Mouse (Mus musculus) brown adipose tissue, adult 24 weeks (tissue): Measurements from ENCODE around the gene Foxs1. TPM values are rescaled to one million over a fixed set of nuclear protein-coding genes. Genes with fewer than 3 reads are reported as not detected.
A peak's percentile ranks its signal among the peaks of the same experiment; 100 is the strongest.

Experiments used
- H3K27ac ChIP-seq: fragments of 200-500 bp; replicated peaks from 2 replicates; pipeline ENCODE4 v1.5.1; 2012; ENCODE audit warnings: low read depth, mild to moderate bottlenecking, low read length
- H3K4me1 ChIP-seq: fragments of 200-500 bp; 2 replicates; pipeline ENCODE4 v1.6.1; 2012; ENCODE audit warnings: low read length, mixed read lengths; ENCODE audit not compliant: control insufficient read depth, insufficient read depth, insufficient read length
- H3K4me3 ChIP-seq: fragments of 200-500 bp; 2 replicates; pipeline ENCODE4 v1.5.1; 2012; ENCODE audit warnings: low read depth, mild to moderate bottlenecking, low read length, moderate library complexity; ENCODE audit not compliant: insufficient read depth
- polyA plus RNA-seq: library from polyadenylated mRNA; stranded (reverse); fragments of >200 nt; gene quantifications from 2 replicates; pipeline ENCODE4 v1.2.4, GENCODE M21; 2012; ENCODE audit not compliant: missing spikeins, insufficient read depth, insufficient read length

The Foxs1 gene
- polyA plus RNA-seq, 1 experiment: 1.1 TPM

DNA sequence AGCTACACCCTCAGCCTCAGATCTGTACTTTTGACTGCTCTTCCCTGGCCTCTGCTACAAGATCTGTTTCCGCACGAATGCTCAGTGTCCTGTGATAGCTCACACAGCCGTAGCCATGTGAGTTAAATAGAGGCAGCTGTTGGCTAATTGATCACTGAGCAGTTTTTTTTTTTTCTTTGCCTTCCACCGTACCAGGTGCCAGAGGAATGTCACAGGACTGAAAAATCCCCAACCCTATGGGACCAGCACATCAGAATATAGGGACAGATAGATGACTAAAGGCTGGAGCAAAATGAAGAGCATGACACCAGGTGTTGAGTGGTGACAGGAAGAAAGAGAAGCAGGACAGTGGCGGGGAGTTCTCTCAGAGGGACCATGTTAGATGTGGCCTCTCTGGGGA, 16.9 kb downstream of the Foxs1 start:
- no peak overlapping the region for H3K4me3 ChIP-seq

DNA sequence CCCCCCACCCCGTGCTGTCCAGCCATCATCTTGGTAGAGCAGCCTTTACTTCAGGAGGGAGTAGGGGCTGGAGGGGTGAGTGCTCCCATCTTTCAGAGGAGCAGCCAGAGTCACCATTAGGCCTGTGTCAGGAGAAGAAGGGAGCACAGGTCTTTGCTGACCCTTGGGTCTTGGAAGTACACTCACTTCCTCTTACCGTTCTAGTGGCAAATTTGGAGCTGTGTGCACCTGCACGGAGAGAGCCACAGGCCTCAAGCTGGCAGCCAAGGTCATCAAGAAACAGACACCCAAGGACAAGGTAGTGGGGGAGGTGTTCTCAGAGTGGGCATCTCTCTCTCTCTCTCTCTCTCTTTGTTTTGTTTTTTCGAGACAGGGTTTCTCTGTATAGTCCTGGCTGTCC, 17.6 kb downstream of the Foxs1 start:
- Histone ChIP-seq H3K27ac (no peak overlapping the region), H3K4me1 (no peaks in the 10 kb centered on the region), H3K4me3 (no peak overlapping the region)

More for the DNA sequence above, 16.9 kb downstream of the Foxs1 start:
- no peaks in the 10 kb centered on the region for H3K4me1 ChIP-seq
- H3K27ac ChIP-seq: no peak overlapping the region

DNA sequence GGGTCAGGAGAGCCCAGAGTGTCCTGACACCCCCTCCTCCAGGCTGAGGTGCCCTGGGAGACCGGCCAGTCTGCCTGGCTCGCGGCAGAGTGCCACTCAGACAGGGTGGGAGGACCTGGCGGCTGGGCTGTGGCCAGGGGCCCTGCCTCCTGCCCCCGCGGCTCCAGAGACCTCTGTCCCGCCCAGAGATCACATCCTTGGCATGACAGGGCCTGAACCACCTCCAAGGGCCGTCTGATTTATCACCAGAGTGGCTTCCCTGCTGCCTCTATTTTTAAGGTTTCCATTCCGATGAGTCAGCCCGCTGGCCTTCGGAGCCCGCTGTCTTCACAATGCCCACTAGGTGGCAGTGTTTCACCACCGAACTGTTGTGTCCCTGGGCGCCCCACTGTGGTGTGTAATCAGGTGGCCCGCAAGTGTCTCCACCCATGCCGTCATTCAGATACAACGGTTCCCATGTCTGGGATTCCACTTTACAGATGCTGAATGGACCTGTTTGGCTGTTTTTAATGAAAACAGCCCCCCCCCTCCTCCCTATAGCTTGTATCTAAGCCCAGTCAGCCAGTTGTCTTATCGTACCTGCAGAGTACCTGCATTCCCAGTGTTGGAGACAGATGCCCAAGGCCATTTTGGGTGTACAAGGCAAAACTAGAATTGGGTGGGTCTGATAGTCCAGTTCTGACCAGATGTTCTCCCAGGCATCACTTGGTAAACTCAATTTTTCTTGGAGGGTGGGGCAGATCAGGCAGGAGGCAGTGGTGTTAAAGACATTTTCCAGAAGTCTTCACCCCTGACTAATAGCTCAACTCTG, 18.5 kb downstream of the Foxs1 start:
- Histone ChIP-seq H3K4me3 (no peak overlapping the region), H3K27ac (no peak overlapping the region), H3K4me1 (no peaks in the 10 kb centered on the region)

DNA sequence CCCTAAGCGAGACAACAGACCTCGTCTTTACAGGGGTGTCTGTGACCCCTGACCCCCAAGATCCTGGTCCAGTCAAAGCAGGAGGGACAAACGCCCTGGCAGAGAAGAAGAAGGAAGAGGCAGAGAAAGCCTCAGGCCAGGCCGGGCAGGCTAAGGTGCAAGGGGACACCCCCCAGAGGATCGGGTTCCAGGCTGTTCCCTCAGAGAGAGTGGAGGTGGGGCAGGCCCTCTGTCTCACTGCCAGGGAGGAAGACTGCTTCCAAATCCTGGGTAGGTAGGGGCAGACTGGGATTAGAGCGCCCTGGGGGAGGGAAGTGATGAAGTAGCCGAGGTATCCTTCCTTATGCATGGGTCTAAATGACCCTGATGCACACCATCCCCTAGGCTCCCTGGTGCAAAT, 19.5 kb downstream of the Foxs1 start:
- H3K27ac ChIP-seq: no peak overlapping the region
- H3K4me1 ChIP-seq: no peaks in the 10 kb centered on the region
- no peak overlapping the region for H3K4me3 ChIP-seq

DNA sequence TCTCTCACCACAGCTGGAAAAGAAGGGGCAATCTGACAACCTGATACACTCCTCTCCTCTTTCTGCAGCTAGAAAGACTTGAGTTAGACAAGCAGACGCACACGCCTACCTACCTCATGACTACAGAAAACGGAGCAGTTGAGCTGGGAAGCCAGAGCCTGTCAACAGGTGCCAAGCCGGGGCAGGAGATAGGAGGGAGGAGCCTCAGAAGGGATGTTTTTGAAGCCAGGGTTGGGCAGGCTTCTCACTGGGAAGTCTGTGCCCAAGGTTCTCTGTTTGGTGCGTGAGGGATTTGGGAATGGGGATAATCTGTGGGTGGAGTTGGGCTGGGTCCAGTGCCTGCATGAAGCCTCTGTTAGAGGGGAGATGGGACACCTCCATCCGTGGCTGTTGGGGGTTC, 21.6 kb downstream of the Foxs1 start:
- H3K27ac ChIP-seq: no peak overlapping the region
- no peak overlapping the region for H3K4me3 ChIP-seq
- H3K4me1 ChIP-seq: no peaks in the 10 kb centered on the region

DNA sequence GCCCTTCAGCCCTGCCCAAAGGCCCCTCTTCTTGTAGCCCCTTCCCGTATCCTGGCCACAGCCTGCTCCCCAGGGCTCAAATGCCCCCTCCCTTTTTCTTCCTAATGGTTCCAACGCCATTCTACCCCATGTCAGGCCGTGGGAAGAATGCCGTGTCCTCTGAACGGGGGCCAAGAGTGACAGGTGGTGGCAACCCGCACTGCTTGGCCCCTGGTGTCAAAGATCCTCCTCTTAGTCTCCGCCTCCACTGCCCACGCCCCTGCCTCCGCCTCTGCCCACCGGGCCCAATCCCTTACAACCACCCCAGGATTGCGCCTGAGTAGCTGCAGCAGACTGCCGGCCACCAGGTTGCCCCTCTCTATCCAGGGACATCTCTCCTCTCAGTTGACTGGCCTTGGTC, 22.0 kb downstream of the Foxs1 start, which contains the start of gene Mylk2:
Gene Mylk2 (plus strand): TSS at position 322 of the 400 bp plus-strand sequence.
- Histone ChIP-seq H3K4me3 (no peak within 1 kb of the TSS), H3K27ac (no peak within 1 kb of the TSS), H3K4me1 (no peaks in the 10 kb centered on the region)

DNA sequence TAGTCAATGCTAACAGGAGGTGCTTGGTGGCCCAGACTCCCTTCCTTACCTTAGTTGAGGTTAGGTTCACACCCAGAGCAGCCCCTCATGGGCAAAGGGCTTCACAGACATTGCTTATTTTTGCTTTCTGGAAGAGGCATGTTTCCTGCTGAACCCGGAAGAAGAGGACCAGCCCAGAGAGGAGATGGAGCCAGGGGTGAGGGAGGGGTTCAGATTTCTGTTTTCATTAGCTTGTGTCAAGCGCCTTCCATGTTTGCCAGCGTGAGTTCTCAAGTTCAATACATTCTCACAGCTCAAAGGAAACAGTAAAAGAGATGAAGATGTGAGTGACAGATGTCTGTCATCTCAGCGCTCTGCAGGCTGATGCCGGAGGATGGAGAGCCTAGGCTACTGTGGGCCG, 23.2 kb downstream of the Foxs1 start:
- Histone ChIP-seq H3K4me3 (no peak overlapping the region), H3K4me1 (no peaks in the 10 kb centered on the region), H3K27ac (no peak overlapping the region)

DNA sequence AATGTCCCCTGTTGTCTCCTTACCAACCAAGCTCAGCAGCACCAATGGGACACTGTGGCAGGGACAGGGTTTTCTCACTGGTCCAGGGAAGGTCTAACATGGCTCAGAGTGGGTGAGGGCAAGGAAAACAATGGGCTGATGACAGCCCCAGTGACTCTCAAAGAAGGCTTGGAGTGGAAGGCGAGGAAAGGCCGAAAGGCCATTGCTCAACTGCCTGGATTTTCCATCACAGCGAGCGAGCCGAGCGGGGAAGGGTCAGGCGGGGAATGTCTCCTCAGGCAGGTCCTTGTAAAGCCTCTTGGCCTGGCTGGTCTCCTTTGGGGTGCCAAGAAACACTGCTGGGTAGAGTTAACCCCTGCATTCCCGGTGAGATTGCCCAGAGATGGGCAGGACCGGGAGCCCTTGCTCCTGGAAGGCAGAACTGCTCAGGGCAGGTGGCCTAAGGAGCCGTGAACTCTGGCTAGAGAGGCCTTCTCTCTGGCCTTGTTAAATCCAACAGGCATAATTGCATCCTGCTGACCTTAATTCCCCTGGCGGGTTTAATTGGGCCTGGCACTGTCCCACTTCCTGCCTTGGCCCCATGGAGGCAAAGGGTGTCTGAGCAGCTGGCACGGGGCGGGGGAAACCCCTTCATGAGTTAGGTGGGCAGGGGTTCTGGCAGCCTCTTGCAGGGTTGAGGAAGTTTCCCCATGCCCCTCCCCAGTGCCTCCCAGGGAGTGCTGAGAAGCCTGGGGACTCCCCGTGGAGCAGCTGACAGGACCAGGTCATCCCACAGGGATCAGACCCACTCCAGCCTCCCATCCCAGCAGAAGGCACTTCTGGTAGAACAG, 25.7 kb downstream of the Foxs1 start:
- no peaks in the 10 kb centered on the region for H3K4me1 ChIP-seq
- no peak overlapping the region for H3K4me3 ChIP-seq
- H3K27ac ChIP-seq: no peak overlapping the region

DNA sequence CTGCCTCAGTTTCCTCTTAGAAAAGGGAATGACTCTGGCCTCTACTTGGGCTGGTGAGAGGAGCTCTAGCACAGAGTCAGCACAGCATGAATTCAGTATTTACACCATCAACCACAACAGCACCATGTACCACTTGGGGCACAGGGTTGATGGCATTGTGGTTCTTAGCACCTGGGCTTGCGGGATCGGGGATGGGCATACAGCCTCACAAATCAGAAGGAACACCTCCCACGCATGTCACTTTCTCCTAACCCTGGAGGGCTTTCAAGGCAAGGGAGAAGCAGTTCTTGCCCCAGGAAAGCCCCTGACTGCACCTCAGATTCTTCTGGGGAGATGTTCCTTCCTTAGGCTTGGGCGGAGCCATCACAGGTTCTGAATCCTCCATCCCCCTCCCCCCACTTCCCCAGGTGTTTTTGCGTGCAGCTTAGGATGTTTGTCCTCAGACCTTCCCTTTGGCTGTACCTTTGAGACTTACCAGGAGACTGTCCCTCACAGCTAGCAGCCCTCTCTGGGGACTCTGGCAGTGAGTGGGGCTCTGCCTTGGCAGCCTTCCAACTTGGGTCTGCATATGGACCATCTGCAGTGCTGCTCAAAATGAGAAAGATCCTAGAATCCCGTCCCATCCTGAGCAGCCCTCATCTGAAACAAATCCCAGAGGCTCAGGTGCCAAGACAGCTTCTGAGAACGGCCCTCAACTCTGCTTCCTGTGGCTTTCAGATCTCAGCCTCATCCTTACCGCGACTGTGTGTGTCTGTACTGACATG, 26.6 kb downstream of the Foxs1 start:
- Histone ChIP-seq H3K27ac (no peak overlapping the region), H3K4me1 (no peaks in the 10 kb centered on the region), H3K4me3 (no peak overlapping the region)

DNA sequence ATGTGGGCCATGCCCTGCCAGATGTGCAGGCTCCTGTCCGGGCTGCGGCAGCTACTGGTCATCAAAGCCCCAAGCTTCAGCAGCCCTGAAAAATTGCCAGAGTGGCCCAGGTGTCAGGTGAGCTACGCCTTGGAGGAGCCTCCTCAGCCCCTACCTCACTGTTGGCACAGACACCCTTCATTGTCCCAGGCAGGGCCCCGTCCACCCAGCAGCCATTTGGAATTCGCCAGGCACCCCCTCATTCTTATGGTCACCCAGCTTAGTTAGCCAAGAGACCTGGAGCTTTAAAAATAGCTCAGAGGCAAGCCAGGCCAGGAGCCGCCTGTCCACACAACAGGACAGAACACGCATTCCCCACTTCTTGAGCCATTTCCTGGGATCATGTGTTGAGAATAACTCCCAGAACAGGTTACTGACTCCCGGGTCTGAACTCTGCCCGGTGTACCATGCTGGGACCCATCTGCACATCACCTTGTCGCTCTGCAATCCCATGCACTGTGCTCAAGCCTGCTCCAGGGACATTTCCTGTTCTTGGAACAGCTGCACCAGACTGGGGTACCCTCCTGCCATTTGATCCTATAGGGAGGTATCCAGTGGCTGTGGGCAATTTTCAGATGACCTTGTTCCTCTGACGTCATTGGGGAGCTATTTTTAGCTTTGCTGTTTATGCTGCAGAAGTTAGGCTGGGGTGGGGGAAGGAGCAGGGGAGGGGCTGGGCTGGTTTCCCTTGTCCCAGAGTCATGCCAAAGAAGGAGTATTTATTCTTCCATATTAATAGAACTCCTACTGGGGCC, 27.8 kb downstream of the Foxs1 start:
- peak overlapping the region; percentile 39; the same call in 1 of the 2 replicates for H3K27ac ChIP-seq
- H3K4me1 ChIP-seq: no peaks in the 10 kb centered on the region
- H3K4me3 ChIP-seq: no peak overlapping the region

DNA sequence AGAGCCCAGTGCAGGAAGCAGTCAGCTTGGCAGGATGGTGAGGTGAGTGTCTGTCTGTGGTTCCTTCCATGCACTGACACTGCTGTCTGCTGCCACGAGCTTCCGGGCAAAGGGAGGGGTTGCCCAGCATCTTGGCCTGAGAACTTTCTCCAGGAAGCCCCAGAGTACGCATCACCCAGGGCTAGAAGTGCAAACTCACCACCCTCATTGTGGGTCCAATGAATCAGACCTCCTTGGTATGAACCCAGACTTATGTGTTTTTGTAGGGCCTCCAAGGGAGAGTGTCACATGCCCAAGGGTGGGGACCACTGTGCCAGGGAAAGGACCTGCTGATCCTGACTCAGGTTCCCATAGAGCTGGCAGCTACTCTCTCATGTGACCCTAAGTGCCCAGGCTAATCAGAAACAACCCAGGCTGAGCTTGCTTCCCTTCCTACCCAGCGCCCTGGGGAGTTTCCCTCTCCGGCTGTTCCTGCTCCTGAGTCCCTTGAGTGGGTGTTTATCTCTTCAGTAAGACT, 28.8 kb downstream of the Foxs1 start:
- Histone ChIP-seq H3K27ac (0 out of 2 replicates have a peak overlapping the region, but pooled peaks have one; percentile 17), H3K4me3 (no peak overlapping the region), H3K4me1 (no peaks in the 10 kb centered on the region)

DNA sequence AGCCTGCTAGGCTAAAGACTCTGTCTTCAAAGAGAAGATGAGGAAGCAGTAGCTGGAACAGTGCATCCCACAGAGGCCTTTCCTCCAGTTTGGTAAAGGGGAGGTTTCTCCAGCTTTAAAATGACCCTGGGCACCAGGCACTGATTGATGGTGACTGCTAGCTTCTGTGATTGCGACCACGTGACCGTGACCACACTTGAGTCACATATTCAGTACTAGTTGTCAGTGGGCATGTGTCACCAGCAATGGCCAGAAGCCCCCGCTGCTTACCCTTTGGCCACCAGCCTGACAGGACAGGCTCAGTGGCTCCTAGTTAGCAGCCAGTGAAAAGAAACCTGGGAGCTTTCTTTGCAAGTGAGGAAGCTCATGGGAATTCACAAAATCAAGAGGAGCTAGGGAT, 29.4 kb downstream of the Foxs1 start:
- Histone ChIP-seq H3K27ac (0 out of 2 replicates have a peak overlapping the region, but pooled peaks have one; percentile 17), H3K4me3 (no peak overlapping the region), H3K4me1 (no peaks in the 10 kb centered on the region)

DNA sequence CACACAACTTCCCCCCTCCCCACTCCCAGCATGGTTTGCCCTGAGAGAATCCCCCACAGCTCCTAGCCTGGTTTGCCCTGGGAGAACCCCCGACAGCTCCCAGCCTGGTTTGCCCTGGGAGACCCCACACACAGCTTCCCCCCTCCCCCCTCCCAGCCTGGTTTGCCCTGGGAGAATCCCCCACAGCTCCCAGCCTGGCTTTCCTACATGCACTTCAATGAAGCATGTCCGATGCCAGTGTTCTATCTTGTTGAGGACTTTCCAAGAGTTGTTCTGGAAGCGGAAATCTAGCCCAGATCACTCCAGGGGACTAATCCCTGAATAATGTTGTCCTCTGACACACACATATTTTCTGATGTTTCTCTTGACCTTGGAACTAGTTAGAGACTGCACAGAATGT, 30.4 kb downstream of the Foxs1 start:
- no peak overlapping the region for H3K4me3 ChIP-seq
- no peaks in the 10 kb centered on the region for H3K4me1 ChIP-seq
- H3K27ac ChIP-seq: no peak overlapping the region

DNA sequence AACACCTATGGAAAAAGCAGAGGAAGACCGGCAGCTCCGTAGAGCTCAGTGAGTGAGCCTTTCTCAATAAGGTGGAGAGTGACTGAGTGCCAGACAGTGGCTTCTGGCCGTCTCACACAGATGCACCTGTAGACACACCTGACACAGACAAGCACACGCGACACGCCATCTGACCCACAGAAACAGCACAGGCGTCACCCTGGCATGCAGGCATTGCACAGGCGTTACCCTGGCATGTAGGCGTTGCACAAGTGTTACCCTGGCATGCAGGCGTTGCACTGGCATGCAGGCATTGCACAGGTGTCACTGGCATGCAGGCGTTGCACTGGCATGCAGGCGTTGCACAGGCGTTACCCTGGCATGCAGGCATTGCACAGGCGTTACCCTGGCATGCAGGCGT, 31.7 kb downstream of the Foxs1 start:
- H3K4me3 ChIP-seq: no peak overlapping the region
- no peaks in the 10 kb centered on the region for H3K4me1 ChIP-seq
- H3K27ac ChIP-seq: no peak overlapping the region
